Mouse (Mus musculus) frontal cortex, adult (tissue): Measurements from ENCODE around the gene Snap47.

Experiments
- ATAC-seq: cut with Nextera tagmentation; 2 replicates; pipeline ENCODE4 v1.9.2; 2017; ENCODE audit warnings: mild to moderate bottlenecking, moderate library complexity, mixed read lengths; ENCODE audit not compliant: low TSS enrichment

The Snap47 gene

GRCm38 (mm10) chr11:59423010-59423588, 27.9 kb downstream of the Snap47 start:
- ATAC-seq, result no peak

DNA sequence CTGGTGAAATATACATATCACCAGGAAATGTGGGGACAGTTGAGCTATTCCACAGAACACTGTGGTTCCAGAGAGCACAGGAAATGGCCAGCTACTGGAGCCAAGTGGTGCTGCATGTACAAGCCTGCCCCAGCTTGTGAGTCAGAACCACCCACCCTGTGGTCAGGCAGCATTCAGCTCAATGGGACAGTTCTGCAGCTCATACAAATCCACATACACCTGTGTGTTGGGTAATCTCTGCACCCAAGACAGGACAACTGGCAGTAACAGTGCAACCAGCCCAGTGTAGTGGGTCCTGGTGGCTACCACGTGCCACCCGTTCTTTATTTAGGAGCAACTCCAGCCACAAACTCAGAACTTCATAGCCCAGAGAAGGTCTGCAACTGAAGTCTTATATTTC, 29.0 kb downstream of the Snap47 start:
- ATAC-seq, result peak; percentile 54; the same call in 1 of the 2 replicates

DNA sequence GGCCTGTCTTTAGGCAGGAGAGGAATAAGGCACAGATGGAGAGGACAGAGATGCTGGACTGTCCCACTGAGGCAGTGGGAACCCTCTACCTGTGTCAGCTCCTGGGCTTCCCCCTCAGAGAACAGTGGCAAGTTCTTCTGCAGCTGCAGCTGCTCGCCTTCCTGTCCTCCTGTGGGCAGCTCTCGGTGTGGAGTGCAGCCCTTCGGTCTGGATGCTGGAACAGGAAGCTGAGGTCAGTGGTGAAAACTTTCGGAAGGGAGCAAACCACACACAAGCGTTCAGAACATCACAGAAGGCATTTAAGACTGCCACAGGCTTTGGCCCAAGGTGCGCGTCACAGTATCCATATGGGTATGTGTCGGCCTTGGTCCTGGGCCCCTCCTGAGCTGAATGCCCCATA, 29.6 kb downstream of the Snap47 start:
- ATAC-seq, result no peak

GRCm38 (mm10) chr11:59418708-59419107, 32.3 kb downstream of the Snap47 start:
- no peak for ATAC-seq

DNA sequence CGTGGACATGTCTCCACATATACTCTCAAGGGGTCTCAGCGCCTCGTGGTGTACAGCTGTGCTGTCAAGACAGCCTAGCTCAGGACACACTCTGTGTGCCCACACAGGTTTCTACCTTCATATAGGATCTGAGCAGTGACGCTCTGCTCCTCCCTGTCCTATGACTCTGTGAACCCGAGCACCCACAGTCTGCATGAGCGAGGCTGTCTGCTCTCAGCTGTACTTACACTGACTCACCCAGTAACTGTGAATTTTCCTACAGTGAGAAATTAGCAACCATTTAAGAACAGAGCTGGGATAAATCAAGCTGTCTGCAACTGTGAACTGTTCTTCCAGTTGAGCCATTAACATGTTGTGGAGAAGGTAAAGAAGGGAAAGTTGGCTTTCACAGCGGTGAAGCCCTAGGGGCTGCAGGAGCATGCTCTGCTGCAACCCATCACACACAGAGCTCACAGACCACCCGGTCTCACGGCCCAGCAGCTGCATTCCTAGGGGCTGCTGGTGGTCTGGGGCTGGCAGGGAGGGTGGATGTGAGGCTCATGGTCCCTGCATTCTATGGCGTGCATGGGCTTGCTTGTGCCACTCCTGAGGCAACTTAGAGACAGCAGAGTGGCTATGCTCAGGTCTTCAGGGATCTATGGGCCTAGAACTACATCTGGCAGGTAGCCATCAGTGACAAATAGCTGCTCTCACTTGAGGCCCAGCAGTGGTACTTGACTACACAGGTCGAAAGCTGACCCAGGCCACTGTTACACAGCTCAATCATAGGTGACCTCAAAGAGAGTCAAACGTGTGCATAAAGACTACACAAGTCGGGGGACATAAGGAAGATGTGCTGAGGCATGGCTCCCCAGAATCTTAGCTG, 37.8 kb downstream of the Snap47 start:
- peak; percentile 89 for ATAC-seq

- ATAC-seq, result no peak
Measured at GRCm38 (mm10) chr11:59412058-59412457, 38.9 kb downstream of the Snap47 start.

DNA sequence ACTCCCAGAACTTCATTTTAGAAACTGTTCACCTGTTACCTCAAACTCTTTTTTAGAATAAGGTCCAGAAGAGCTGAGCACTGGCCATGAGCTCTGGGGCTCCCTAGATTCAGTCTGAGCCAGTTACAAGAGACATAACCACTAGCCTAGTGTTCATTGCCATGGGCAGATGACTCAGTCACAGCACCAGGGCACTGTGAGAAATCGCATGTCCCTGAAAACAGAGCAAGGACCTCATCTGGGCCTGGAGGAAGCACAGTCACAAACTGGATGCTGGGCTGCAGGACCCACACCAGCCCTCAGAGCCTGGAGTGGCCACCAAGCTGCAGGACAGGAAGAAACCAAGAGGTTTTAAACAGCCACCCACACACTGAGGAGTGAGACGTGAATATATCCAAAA, 40.1 kb downstream of the Snap47 start:
- no peak for ATAC-seq

DNA sequence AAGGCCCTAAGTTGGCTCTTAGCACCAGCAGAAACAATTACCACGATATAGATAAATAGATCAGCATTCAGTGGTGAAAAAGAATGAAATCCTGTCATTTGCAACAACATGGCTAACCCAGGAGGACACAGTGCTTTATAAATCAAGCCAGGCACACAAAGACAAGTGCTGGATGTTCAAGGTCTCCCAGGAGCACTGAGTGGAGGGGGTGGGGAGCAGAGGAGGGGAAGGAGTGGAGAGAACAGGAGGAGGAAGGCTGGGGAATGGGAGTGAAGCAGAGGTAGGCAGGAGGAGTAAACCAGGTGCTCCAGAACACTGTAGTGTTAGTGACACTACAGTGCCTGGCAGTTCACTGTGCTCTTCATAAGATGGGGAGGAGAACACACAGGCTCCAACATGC, 45.2 kb downstream of the Snap47 start:
- ATAC-seq, result no peak

DNA sequence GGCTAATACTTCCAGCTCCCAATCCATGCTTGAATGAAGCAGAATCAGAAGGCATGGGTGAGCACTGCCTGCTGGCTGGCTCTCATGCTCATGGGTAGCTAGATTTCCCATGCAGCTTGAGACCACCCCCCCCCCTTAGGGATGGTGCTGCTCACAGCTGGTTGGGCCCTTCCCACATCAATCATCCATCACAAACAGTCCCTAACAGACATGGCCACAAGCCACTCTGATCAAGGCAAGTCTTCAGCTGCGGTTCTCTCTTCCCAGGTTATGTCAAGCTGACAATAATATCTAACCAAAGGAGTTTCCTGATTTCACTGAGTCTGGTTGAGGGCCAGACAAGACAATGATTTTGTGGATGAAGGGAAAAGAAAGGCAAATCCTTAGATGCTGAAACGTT, 50.1 kb downstream of the Snap47 start:
- no peak for ATAC-seq

GRCm38 (mm10) chr11:59399830-59400229, 51.2 kb downstream of the Snap47 start:
- no peak for ATAC-seq

- ATAC-seq, result no peak
Measured at GRCm38 (mm10) chr11:59397536-59398371, 53.2 kb downstream of the Snap47 start.

DNA sequence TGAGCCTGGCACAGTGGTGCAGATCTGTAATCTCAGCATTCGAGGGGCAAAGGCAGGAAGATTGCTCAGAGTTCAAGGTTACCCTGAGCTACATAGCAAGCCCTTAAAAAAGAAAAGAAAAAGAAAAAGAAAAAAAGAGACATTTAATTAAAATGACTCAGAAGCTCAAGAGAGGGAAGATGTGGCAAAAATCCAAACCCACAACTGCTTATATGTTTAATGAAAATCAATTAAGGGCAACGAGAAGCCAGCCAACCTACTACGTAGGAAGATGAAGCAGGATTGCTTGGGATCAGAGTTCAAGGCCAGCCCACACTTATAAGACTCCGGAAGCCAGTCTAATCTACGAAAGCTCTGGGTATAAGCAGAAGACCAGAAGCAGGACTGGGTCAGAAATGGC, 56.5 kb downstream of the Snap47 start:
- ATAC-seq, result no peak

- ATAC-seq, result 0 out of 2 replicates have a peak, but pooled peaks have one; percentile 4
Measured at GRCm38 (mm10) chr11:59393591-59393990, 57.4 kb downstream of the Snap47 start.

DNA sequence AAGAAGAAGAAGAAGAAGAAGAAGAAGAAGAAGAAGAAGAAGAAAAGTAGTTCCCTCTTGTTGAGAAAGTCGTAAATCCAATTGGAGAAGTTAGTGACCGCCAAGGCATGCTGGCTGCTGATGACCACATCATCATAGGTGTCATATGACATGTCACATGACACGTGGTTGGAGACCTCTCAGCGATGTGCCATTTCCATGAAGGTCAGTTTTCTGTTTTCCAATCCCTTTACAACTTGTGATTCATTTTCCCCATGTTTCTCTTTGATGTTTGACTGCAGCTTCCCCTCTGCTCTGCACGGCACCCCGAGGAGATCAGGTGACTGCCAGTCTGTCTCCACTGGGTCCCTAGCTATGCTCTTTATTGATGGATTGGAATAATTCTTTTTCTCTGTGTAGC, 58.7 kb downstream of the Snap47 start:
- no peak for ATAC-seq

- no peak for ATAC-seq
Measured at GRCm38 (mm10) chr11:59390470-59390869, 60.5 kb downstream of the Snap47 start.

DNA sequence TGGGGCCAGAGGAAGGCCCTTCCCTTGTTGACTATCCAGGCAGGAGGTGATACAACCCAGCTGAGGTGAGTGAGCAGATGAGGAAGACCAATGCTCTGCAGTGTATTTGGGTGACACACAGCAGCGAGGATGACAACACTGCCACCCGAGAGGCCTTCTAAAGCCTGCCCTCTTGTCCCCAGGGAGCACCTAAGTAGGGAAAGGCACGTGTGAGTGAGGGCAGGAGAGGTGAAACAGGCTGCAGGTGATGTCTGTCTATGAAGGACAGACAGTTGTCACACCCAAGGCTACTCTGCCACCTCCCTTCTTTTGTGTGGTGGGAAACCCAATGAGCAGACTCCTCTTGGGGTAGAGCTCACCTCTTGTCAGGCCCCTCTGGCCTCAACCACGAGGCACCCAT, 61.4 kb downstream of the Snap47 start:
- no peak for ATAC-seq

DNA sequence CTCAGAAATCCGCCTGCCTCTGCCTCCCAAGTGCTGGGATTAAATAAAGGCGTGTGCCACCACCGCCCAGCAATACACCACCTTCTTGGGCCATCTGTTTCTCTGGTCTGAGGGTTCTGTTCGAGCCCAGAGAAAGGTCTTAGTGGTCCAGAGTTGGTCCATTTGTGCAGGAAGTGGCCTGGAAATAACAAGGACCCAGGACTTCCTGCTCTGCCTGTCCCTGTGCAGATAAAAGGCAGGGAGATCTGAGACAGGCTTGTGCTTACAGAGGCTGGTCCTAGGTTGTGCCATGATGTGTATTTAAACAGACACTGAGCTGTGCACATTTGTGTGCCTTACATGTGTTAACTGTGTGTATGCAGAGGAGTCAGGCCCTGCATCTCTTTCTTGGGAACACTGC, 62.2 kb downstream of the Snap47 start:
- ATAC-seq, result no peak

DNA sequence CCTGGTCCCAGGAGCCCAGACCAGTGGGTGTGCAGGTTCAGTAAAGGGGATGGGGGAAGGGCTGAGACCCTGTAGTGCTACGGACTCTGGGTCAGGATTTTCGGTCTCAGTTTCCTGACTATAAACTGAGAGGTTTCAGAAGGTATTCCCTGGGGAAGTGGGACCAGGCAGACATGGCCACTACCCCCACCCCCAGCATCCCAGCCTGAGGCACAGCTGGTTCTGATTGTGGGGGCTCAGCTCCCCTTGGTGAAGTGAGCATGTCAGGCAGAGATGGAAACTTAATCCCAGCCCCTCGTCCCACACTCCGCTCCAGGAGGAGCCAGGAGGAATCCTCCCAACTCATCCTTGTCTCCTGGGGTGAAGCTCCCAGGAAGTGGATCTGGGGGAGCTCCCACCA, 63.5 kb downstream of the Snap47 start:
- no peak for ATAC-seq

- no peak for ATAC-seq
Measured at GRCm38 (mm10) chr11:59385123-59385522, 65.9 kb downstream of the Snap47 start.

- ATAC-seq, result no peak
Measured at GRCm38 (mm10) chr11:59384441-59384959, 66.5 kb downstream of the Snap47 start.

- ATAC-seq, result no peak
Measured at GRCm38 (mm10) chr11:59379547-59379946, 71.4 kb downstream of the Snap47 start.

- ATAC-seq, result no peak
Measured at GRCm38 (mm10) chr11:59377999-59378398, 73.0 kb downstream of the Snap47 start.
